Mouse (Mus musculus) kidney, postnatal 36 days (tissue): Measurements from ENCODE around the gene Gclm.

Experiments used
- DNase-seq, 2 experiments: peaks; one replicate each; pipeline ENCODE4 v3.0.0; 2021 to 2022; ENCODE audit warnings: mixed read lengths in 2 of 2

The Gclm gene

GRCm38 (mm10) chr3:122293223-122293953 lies 48.0 kb downstream of the Gclm start:
- peak; percentile 88 to 93 for DNase-seq

GRCm38 (mm10) chr3:122293954-122294850 lies 48.8 kb downstream of the Gclm start, which contains the start of gene Bcar3:
Gene Bcar3, plus strand, starts transcription at chr3:122294136.
- DNase-seq = peak; percentile 96

GRCm38 (mm10) chr3:122295511-122295910 lies 50.2 kb downstream of the Gclm start:
- DNase-seq = peak; percentile 63 to 80

GRCm38 (mm10) chr3:122296979-122297378 lies 51.6 kb downstream of the Gclm start:
- no peak for DNase-seq

- DNase-seq = peak; percentile 53 to 54
Measured at GRCm38 (mm10) chr3:122300983-122301919, 55.9 kb downstream of the Gclm start.

- DNase-seq = no peak
Measured at GRCm38 (mm10) chr3:122304560-122304959, 59.2 kb downstream of the Gclm start.

GRCm38 (mm10) chr3:122307894-122308671 lies 62.7 kb downstream of the Gclm start:
- DNase-seq = no peak

- no peak for DNase-seq
Measured at GRCm38 (mm10) chr3:122308981-122309380, 63.6 kb downstream of the Gclm start.

- peak; percentile 82 to 94 for DNase-seq
Measured at GRCm38 (mm10) chr3:122312078-122312477, 66.7 kb downstream of the Gclm start.

- DNase-seq = no peak
Measured at GRCm38 (mm10) chr3:122312936-122313629, 67.7 kb downstream of the Gclm start.

GRCm38 (mm10) chr3:122313936-122314335 lies 68.6 kb downstream of the Gclm start:
- no peak for DNase-seq

- no peak for DNase-seq
Measured at GRCm38 (mm10) chr3:122316621-122317020, 71.3 kb downstream of the Gclm start.

GRCm38 (mm10) chr3:122317339-122317738 lies 72.0 kb downstream of the Gclm start:
- DNase-seq = no peak
